Comparison of ENCODE assay signal across 23 mouse cellular contexts in genomic region chr11:21153111-21153510, GRCm38 (mm10).
DNase-seq lines count a peak whose midpoint lies in the region; ATAC-seq and TF ChIP-seq lines count a peak whose summit lies in the region.
"Had no signal": no experiment of that assay in that cellular context is flagged by ENCODE, and none has a peak within 500 bp of the region (broad histone marks: within the 10 kb centered on the region; RNA-seq: fewer than 3 reads in every experiment).

No protein-coding gene starts in this region.

- H3K9me3 ChIP-seq in kidney, embryonic 14.5 days (ENCODE audit: control insufficient read depth, low read length), result no peaks in the 10 kb centered on the region
- H3K9me3 ChIP-seq in kidney, embryonic 16.5 days (ENCODE audit: low read length), result no peaks in the 10 kb centered on the region
- no peaks in the 10 kb centered on the region for H3K9me3 ChIP-seq in lung, postnatal 0 days (ENCODE audit: low read length)
- H3K9me3 ChIP-seq: forebrain, embryonic 10.5 days; forebrain, embryonic 13.5 days; G1E; hindbrain, embryonic 12.5 days had no signal

- no peak overlapping the region for H3K4me3 ChIP-seq in kidney, embryonic 14.5 days (ENCODE audit: low read length)
- H3K4me3 ChIP-seq in kidney, embryonic 16.5 days (ENCODE audit: low read length), result no peak overlapping the region
- H3K4me3 ChIP-seq in lung, postnatal 0 days (ENCODE audit: low read depth, low read length), result no peak overlapping the region
- H3K4me3 ChIP-seq: forebrain, embryonic 10.5 days; forebrain, embryonic 13.5 days; gastrocnemius, adult 2 months; hindbrain, embryonic 12.5 days had no signal

- H3K4me1 ChIP-seq in kidney, embryonic 14.5 days (ENCODE audit: control insufficient read depth, insufficient read depth, low read length), result no peaks in the 10 kb centered on the region
- no peaks in the 10 kb centered on the region for H3K4me1 ChIP-seq in kidney, embryonic 16.5 days (ENCODE audit: insufficient read depth, low read length)
- H3K4me1 ChIP-seq in lung, postnatal 0 days (ENCODE audit: insufficient read depth, low read depth, low read length), result no peaks in the 10 kb centered on the region
- H3K4me1 ChIP-seq: forebrain, embryonic 10.5 days; forebrain, embryonic 13.5 days; hindbrain, embryonic 12.5 days had no signal

- no peak for TF ChIP-seq CTCF in lung, postnatal 0 days (IDR thresholded peaks at IDR 0.05)

- H3K27ac ChIP-seq in kidney, embryonic 14.5 days (ENCODE audit: low read depth, low read length), result no peak overlapping the region
- H3K27ac ChIP-seq in kidney, embryonic 16.5 days (ENCODE audit: low read length), result no peak overlapping the region
- H3K27ac ChIP-seq in lung, postnatal 0 days (ENCODE audit: low read length), result no peak overlapping the region
- H3K27ac ChIP-seq: forebrain, embryonic 10.5 days; forebrain, embryonic 13.5 days; gastrocnemius, adult 2 months; hindbrain, embryonic 12.5 days had no signal

- 77% methylated on average over 4 of the region's 4 CpGs for WGBS in kidney, embryonic 14.5 days
- 67% methylated on average over 4 of the region's 4 CpGs for WGBS in kidney, embryonic 16.5 days
- WGBS in lung, postnatal 0 days, result 68% methylated on average over 4 of the region's 4 CpGs

- peaks cover 28% of the 10 kb centered on the region for H3K36me3 ChIP-seq in kidney, embryonic 14.5 days (ENCODE audit: control insufficient read depth, insufficient read depth, low read length)
- peaks cover 22% of the 10 kb centered on the region for H3K36me3 ChIP-seq in kidney, embryonic 16.5 days (ENCODE audit: insufficient read depth, low read length)
- H3K36me3 ChIP-seq in lung, postnatal 0 days (ENCODE audit: insufficient read depth, low read length), result peaks cover 5% of the 10 kb centered on the region; the same call in 1 of the 2 replicates

- TF ChIP-seq EP300 in lung, postnatal 0 days (IDR thresholded peaks at IDR 0.05), result 0 out of 2 replicates have a peak, but pooled peaks have one; percentile 14

- no peaks in the 10 kb centered on the region for H3K27me3 ChIP-seq in kidney, embryonic 14.5 days (ENCODE audit: control insufficient read depth, insufficient read depth, low read length)
- H3K27me3 ChIP-seq in kidney, embryonic 16.5 days (ENCODE audit: insufficient read depth, low read length), result no peaks in the 10 kb centered on the region
- no peaks in the 10 kb centered on the region for H3K27me3 ChIP-seq in lung, postnatal 0 days (replicated peaks; ENCODE audit: insufficient read depth, low read length)
- H3K27me3 ChIP-seq: CH12.LX; forebrain, embryonic 13.5 days; hindbrain, embryonic 12.5 days; Patski had no signal

- H3K4me2 ChIP-seq in kidney, embryonic 14.5 days (replicated peaks; ENCODE audit: low read depth, low read length), result no peak overlapping the region
- no peak overlapping the region for H3K4me2 ChIP-seq in kidney, embryonic 16.5 days (replicated peaks; ENCODE audit: low read depth, low read length)
- H3K4me2 ChIP-seq in lung, postnatal 0 days (replicated peaks; ENCODE audit: low read depth, low read length), result no peak overlapping the region
- H3K4me2 ChIP-seq: forebrain, embryonic 13.5 days; heart, embryonic 11.5 days; hindbrain, embryonic 12.5 days had no signal

- no peak for ATAC-seq in kidney, embryonic 14.5 days (ENCODE audit: low FRiP score, low TSS enrichment)
- ATAC-seq in kidney, embryonic 16.5 days (ENCODE audit: low FRiP score, low TSS enrichment), result no peak
- ATAC-seq in lung, postnatal 0 days, result peak; percentile 23
- ATAC-seq: forebrain, embryonic 13.5 days; forebrain, postnatal 0 days; Patski had no signal

- H3K9ac ChIP-seq in kidney, embryonic 14.5 days (ENCODE audit: low read depth, low read length), result no peak overlapping the region
- no peak overlapping the region for H3K9ac ChIP-seq in kidney, embryonic 16.5 days (replicated peaks; ENCODE audit: low read length)
- no peak overlapping the region for H3K9ac ChIP-seq in lung, postnatal 0 days (replicated peaks; ENCODE audit: low read depth)
- H3K9ac ChIP-seq: forebrain, embryonic 13.5 days; forebrain, postnatal 0 days; hindbrain, embryonic 12.5 days had no signal

- peak; percentile 14 to 36 for DNase-seq in kidney, adult 8-10 months
- DNase-seq in kidney, postnatal 10 days, result peak; percentile 32
- DNase-seq in lung, postnatal 0 days (ENCODE audit: low spot score), result no peak
- no peak for DNase-seq in lung, postnatal 36 days
- DNase-seq in kidney, postnatal 36 days, result peak; percentile 32 to 38
- DNase-seq: adrenal gland, postnatal 10 days; adrenal gland, postnatal 36 days; B cell, adult 2 months; cerebellum, adult 18-20 months; cerebellum, adult 9-10 months; cerebellum, postnatal 14 days; forebrain, postnatal 0 days; gastrocnemius, adult 2 months; gastrocnemius, postnatal 14 days had no signal

Comparison
In these comparisons a context has a peak if more than half of its experiments do, and no peak if none do; other contexts are left out.
1. DNase-seq: peak in kidney, adult 8-10 months (2 of 2), kidney, postnatal 10 days (single experiment) and kidney, postnatal 36 days (2 of 2); none in lung, postnatal 0 days (single experiment) and lung, postnatal 36 days (single experiment).